Mouse (Mus musculus): ENCODE results near the gene Slit3. TPM values are rescaled to one million over a fixed set of nuclear protein-coding genes. Genes with fewer than 3 reads are reported as not detected.

The Slit3 gene
- polyA plus RNA-seq, 1 experiment from 2014 or later, result 22.2 TPM

DNA sequence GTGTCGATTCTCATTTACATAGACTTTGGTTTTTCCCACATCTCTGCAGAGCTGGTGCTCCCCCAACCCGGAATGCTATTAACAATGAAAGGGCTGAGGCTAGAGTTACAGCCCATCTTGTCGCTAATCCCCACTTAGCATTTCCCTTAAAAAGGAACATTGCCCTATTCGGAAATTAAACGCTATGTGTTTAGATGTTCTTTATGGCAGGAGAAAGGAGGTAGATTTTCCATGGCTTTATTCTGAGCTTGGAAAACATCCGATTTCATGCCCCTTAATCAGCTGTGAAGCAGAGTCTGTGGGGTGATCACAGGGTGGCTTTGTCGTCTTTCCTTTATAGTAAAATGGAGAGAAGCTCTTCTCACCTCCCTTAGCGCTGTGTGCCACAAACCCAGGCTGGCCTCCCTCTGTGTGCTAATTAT lies 244.5 kb downstream of the Slit3 start:
- no peak overlapping the region for H3K27ac ChIP-seq
- no peak overlapping the region for H3K4me3 ChIP-seq
- 25% methylated on average over 8 of the region's 8 CpGs for WGBS
- no peak for DNase-seq (ENCODE audit: low spot score)
- no peaks in the 10 kb centered on the region for H3K27me3 ChIP-seq (ENCODE audit: insufficient read depth, poor library complexity, severe bottlenecking)
- H3K4me1 ChIP-seq, result peaks cover 51% of the 10 kb centered on the region
- H3K9me3 ChIP-seq, result no peaks in the 10 kb centered on the region
- no peaks in the 10 kb centered on the region for H3K36me3 ChIP-seq

DNA sequence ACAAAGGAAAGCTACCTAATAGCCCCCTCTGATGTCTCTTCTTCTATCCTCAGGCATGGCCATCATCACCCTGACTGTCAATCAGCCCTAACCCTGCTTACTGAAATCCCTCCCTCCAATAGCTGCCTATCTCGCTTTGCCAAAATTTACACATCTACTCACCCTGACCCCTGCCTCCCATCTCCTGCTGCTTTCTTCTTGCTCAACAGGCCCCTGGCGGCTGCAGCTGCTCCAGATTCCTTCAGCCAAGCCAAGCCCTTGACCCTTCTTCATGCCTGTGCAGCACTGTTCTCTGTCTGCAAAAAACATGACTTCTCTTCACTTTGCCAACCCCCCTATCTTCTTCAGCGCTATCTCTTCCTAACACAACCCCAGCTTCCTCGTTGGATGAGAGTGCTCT lies 245.6 kb downstream of the Slit3 start:
- Histone ChIP-seq H3K4me1 (peaks cover 54% of the 10 kb centered on the region), H3K36me3 (no peaks in the 10 kb centered on the region), H3K9me3 (no peaks in the 10 kb centered on the region), H3K27ac (peak overlapping the region; percentile 29; the same call in 1 of the 2 replicates), H3K4me3 (no peak overlapping the region), H3K27me3 (ENCODE audit: insufficient read depth, poor library complexity, severe bottlenecking) (no peaks in the 10 kb centered on the region)
- WGBS, result 57% methylated on average over 4 of the region's 4 CpGs
- no peak for DNase-seq (ENCODE audit: low spot score)

GRCm38 (mm10) chr11:35367248-35367647 lies 246.2 kb downstream of the Slit3 start:
- 84% methylated on average over 4 of the region's 4 CpGs for WGBS
- DNase-seq (ENCODE audit: low spot score), result no peak
- Histone ChIP-seq H3K4me1 (peaks cover 54% of the 10 kb centered on the region), H3K36me3 (0 out of 2 replicates have a peak, but pooled peaks cover under 1% of the 10 kb centered on the region), H3K27ac (no peak overlapping the region), H3K27me3 (ENCODE audit: insufficient read depth, poor library complexity, severe bottlenecking) (no peaks in the 10 kb centered on the region), H3K9me3 (no peaks in the 10 kb centered on the region), H3K4me3 (no peak overlapping the region)

DNA sequence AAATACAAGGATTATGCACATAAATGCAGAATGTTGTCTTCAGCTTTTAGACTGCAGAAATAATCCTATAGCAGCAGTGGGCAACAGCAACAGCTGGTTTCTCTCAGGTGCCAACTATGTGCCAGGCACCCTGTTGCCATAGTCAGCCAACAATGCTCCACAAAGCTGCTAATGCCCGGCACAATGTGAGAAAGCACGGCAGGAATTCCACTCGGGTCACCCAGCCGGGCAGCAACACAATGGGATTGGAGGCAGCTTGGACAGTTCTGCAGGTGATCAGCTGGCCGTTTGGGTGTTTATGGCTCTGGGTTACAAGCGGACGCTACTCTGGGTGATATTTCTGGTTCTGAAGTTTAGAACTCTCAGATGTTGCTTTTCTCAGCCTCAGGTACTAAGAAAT lies 248.9 kb downstream of the Slit3 start:
- DNase-seq (ENCODE audit: low spot score), result no peak
- Histone ChIP-seq H3K36me3 (0 out of 2 replicates have a peak, but pooled peaks cover 3% of the 10 kb centered on the region), H3K4me3 (no peak overlapping the region), H3K27ac (peak overlapping the region; percentile 42; the same call in 1 of the 2 replicates), H3K27me3 (ENCODE audit: insufficient read depth, poor library complexity, severe bottlenecking) (no peaks in the 10 kb centered on the region), H3K4me1 (peaks cover 41% of the 10 kb centered on the region), H3K9me3 (no peaks in the 10 kb centered on the region)
- WGBS, result 26% methylated on average over 7 of the region's 7 CpGs

DNA sequence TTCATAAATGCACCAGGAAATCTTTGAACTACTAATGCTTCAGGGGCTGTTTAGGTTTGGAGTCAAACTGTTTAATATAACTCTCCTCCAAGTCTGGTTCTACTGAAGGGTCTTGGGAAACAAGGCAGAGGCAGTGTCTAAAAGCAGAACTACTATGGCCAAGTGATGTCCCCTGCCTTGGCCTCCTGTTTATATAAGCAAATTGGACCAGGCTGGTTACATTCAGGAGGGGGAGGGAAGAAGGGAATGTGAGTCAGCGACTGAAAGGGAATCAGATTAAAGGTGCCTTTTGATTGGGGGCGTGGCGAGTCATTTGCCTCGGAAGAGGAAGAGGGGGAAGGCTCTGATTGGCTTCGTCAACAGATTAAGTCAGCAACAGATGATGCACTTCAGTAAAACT lies 249.7 kb downstream of the Slit3 start:
- WGBS, result 30% methylated on average over 5 of the region's 5 CpGs
- Histone ChIP-seq H3K27ac (no peak overlapping the region), H3K27me3 (ENCODE audit: insufficient read depth, poor library complexity, severe bottlenecking) (no peaks in the 10 kb centered on the region), H3K4me3 (no peak overlapping the region), H3K4me1 (peaks cover 33% of the 10 kb centered on the region), H3K9me3 (no peaks in the 10 kb centered on the region), H3K36me3 (0 out of 2 replicates have a peak, but pooled peaks cover 3% of the 10 kb centered on the region)
- DNase-seq (ENCODE audit: low spot score), result no peak

DNA sequence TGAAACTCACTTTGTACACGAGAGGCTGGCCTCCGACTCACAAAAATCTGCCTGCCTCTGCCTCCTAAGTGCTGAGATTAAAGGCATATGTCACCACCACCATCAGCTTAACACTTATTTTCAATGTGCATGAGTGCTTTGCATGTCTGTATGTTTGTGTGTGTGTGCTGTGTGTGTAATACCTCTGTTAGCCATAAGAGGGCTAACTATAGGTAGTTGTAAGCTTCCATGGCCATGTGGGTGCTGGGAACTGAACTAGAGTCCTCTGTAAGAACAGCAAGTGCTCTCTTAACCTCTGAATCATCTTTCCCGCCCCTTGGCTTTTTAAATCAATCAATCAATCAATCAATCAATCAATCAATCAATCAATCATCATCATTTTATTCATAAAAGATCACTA lies 251.4 kb downstream of the Slit3 start:
- 87% methylated on average over 3 of the region's 3 CpGs for WGBS

GRCm38 (mm10) chr11:35375072-35375471 lies 254.0 kb downstream of the Slit3 start:
- Histone ChIP-seq H3K27ac (no peak overlapping the region), H3K36me3 (0 out of 2 replicates have a peak, but pooled peaks cover 3% of the 10 kb centered on the region), H3K9me3 (no peaks in the 10 kb centered on the region), H3K4me3 (no peak overlapping the region), H3K4me1 (peaks cover 19% of the 10 kb centered on the region), H3K27me3 (ENCODE audit: insufficient read depth, poor library complexity, severe bottlenecking) (no peaks in the 10 kb centered on the region)
- 73% methylated on average over 4 of the region's 4 CpGs for WGBS
- no peak for DNase-seq (ENCODE audit: low spot score)

More for the DNA sequence above, 251.4 kb downstream of the Slit3 start:
- Histone ChIP-seq H3K27me3 (ENCODE audit: insufficient read depth, poor library complexity, severe bottlenecking) (no peaks in the 10 kb centered on the region), H3K4me1 (peaks cover 36% of the 10 kb centered on the region), H3K27ac (no peak overlapping the region), H3K4me3 (no peak overlapping the region), H3K9me3 (no peaks in the 10 kb centered on the region), H3K36me3 (0 out of 2 replicates have a peak, but pooled peaks cover 3% of the 10 kb centered on the region)
- no peak for DNase-seq (ENCODE audit: low spot score)

DNA sequence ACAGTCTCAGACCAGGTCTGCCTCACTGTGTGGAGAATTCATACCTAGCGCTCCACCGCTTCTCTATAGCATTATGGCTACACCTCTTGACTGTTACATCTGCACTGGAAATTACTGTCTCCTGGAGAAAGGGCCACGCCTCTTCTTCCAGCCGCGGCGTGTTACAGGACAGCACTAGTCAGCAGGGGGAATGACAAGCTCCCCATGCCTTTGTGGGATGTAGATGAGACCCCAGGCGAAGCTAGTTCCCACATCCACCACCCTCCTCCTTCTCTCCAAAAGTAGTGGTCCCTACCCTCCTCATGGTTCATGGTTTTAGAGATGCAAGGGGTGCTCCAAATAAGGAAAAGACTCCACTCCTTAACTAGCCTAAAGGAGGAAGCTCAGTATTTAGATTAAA lies 257.8 kb downstream of the Slit3 start:
- no peak for DNase-seq (ENCODE audit: low spot score)
- no peaks in the 10 kb centered on the region for H3K36me3 ChIP-seq
- H3K27me3 ChIP-seq (ENCODE audit: insufficient read depth, poor library complexity, severe bottlenecking), result no peaks in the 10 kb centered on the region
- no peak overlapping the region for H3K27ac ChIP-seq
- H3K9me3 ChIP-seq, result no peaks in the 10 kb centered on the region
- peaks cover 9% of the 10 kb centered on the region; the same call in 1 of the 2 replicates for H3K4me1 ChIP-seq
- no peak overlapping the region for H3K4me3 ChIP-seq
- WGBS, result 66% methylated on average over 7 of the region's 7 CpGs

GRCm38 (mm10) chr11:35379407-35379806 lies 258.4 kb downstream of the Slit3 start:
- H3K4me3 ChIP-seq, result no peak overlapping the region
- no peak for DNase-seq (ENCODE audit: low spot score)
- H3K9me3 ChIP-seq, result no peaks in the 10 kb centered on the region
- no peaks in the 10 kb centered on the region for H3K27me3 ChIP-seq (ENCODE audit: insufficient read depth, poor library complexity, severe bottlenecking)
- H3K36me3 ChIP-seq, result no peaks in the 10 kb centered on the region
- WGBS, result 87% methylated on average over 7 of the region's 7 CpGs
- peaks cover 15% of the 10 kb centered on the region for H3K4me1 ChIP-seq
- H3K27ac ChIP-seq, result no peak overlapping the region

DNA sequence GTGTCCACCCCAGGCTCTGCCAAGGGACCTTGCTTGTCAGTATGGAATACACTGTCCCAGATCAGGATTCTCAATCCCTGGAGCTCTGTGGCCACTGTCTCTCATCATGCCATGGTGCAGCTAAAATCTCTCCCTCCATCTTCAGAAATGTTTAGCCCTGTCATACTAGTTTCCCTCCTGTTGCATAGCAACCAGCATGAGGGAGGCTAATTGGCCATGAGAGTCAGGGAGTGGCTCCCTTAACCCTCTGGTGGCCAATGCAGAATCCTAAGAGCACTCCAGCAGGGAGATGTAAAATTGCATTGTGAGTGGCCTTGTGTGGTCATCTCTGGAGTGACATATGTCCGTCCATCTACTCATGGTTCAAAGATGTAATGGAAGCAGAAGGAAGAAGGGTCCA lies 259.7 kb downstream of the Slit3 start:
- no peak for DNase-seq (ENCODE audit: low spot score)
- H3K4me3 ChIP-seq, result no peak overlapping the region
- no peaks in the 10 kb centered on the region for H3K36me3 ChIP-seq
- 75% methylated on average over 1 of the region's 1 CpGs for WGBS
- H3K27ac ChIP-seq, result no peak overlapping the region
- H3K27me3 ChIP-seq (ENCODE audit: insufficient read depth, poor library complexity, severe bottlenecking), result no peaks in the 10 kb centered on the region
- peaks cover 29% of the 10 kb centered on the region for H3K4me1 ChIP-seq
- H3K9me3 ChIP-seq, result no peaks in the 10 kb centered on the region

GRCm38 (mm10) chr11:35385444-35385843 lies 264.4 kb downstream of the Slit3 start:
- Histone ChIP-seq H3K27ac (0 out of 2 replicates have a peak overlapping the region, but pooled peaks have one; percentile 10), H3K9me3 (no peaks in the 10 kb centered on the region), H3K36me3 (no peaks in the 10 kb centered on the region), H3K27me3 (ENCODE audit: insufficient read depth, poor library complexity, severe bottlenecking) (no peaks in the 10 kb centered on the region), H3K4me3 (no peak overlapping the region), H3K4me1 (peaks cover 41% of the 10 kb centered on the region)
- DNase-seq (ENCODE audit: low spot score), result no peak
- WGBS, result 23% methylated on average over 3 of the region's 3 CpGs

GRCm38 (mm10) chr11:35387826-35388225 lies 266.8 kb downstream of the Slit3 start:
- H3K36me3 ChIP-seq, result no peaks in the 10 kb centered on the region
- H3K27me3 ChIP-seq (ENCODE audit: insufficient read depth, poor library complexity, severe bottlenecking), result no peaks in the 10 kb centered on the region
- no peak overlapping the region for H3K4me3 ChIP-seq
- no peak for DNase-seq (ENCODE audit: low spot score)
- peaks cover 55% of the 10 kb centered on the region for H3K4me1 ChIP-seq
- no peaks in the 10 kb centered on the region for H3K9me3 ChIP-seq
- 80% methylated on average over 10 of the region's 10 CpGs for WGBS
- peak overlapping the region; percentile 22; the same call in 1 of the 2 replicates for H3K27ac ChIP-seq

- 0 out of 2 replicates have a peak overlapping the region, but pooled peaks have one; percentile 22 for H3K27ac ChIP-seq
- H3K4me3 ChIP-seq, result no peak overlapping the region
- 63% methylated on average over 12 of the region's 12 CpGs for WGBS
- H3K4me1 ChIP-seq, result peaks cover 55% of the 10 kb centered on the region
- no peaks in the 10 kb centered on the region for H3K9me3 ChIP-seq
- no peaks in the 10 kb centered on the region for H3K36me3 ChIP-seq
- no peaks in the 10 kb centered on the region for H3K27me3 ChIP-seq (ENCODE audit: insufficient read depth, poor library complexity, severe bottlenecking)
- DNase-seq (ENCODE audit: low spot score), result no peak
Measured at GRCm38 (mm10) chr11:35388471-35388870, 267.4 kb downstream of the Slit3 start.

GRCm38 (mm10) chr11:35389341-35389740 lies 268.3 kb downstream of the Slit3 start:
- WGBS, result 89% methylated on average over 7 of the region's 7 CpGs
- Histone ChIP-seq H3K27ac (no peak overlapping the region; the same call in 1 of the 2 replicates), H3K4me3 (no peak overlapping the region), H3K9me3 (no peaks in the 10 kb centered on the region), H3K36me3 (no peaks in the 10 kb centered on the region), H3K4me1 (peaks cover 56% of the 10 kb centered on the region), H3K27me3 (ENCODE audit: insufficient read depth, poor library complexity, severe bottlenecking) (no peaks in the 10 kb centered on the region)
- no peak for DNase-seq (ENCODE audit: low spot score)
